In the genomic region with DNA sequence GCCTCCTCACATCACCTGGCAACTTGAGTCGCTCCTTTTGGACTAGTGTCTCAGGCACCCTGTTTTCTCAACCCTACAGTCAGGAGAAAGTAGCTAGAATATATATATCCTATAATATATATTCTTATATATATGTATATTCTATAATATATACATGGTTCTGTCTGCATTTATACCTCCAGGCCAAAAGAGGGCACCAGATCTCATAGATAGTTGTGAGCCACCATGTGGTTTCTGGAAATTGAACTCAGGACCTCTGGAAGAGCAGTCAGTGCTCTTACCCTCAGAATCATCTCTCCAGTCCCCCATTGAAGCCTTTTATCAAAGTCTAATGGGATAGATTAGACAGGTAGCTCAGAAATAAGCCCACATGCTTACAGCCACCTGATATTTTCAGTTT, we compare ENCODE assay signal across 23 mouse cellular contexts. TPM values are rescaled to one million over a fixed set of nuclear protein-coding genes. Genes with fewer than 3 reads are reported as not detected.
"Had no signal": no experiment of that assay in that cellular context is flagged by ENCODE, and none has a peak within 500 bp of the region (broad histone marks: within the 10 kb centered on the region; RNA-seq: fewer than 3 reads in every experiment).

No protein-coding gene starts in this region.

- H3K36me3 ChIP-seq: lung, embryonic 15.5 days; neural tube, embryonic 15.5 days had no signal

- DNase-seq: liver, postnatal 0 days; lung, adult 2 months; lung, postnatal 14 days; lung, postnatal 36 days; midbrain, embryonic 14.5 days; right cerebral cortex, postnatal 14 days; thymus, adult 2 months; thymus, postnatal 25 days; thymus, postnatal 4 days had no signal

- H3K4me3 ChIP-seq: lung, embryonic 15.5 days; megakaryocyte, embryonic 14.5 days; myocyte; neural tube, embryonic 13.5 days; neural tube, embryonic 15.5 days; stomach, embryonic 15.5 days had no signal

- H3K4me1 ChIP-seq: neural tube, embryonic 13.5 days; stomach, embryonic 15.5 days had no signal

- ATAC-seq: liver, postnatal 0 days; lung, postnatal 0 days; midbrain, embryonic 16.5 days had no signal

- H3K9me3 ChIP-seq: lung, embryonic 15.5 days; neural tube, embryonic 13.5 days; neural tube, embryonic 15.5 days; stomach, embryonic 15.5 days had no signal

- H3K27me3 ChIP-seq: lung, embryonic 15.5 days; neural tube, embryonic 13.5 days; neural tube, embryonic 15.5 days; stomach, embryonic 15.5 days had no signal

RNA-seq across cellular contexts. Expression of gene Fam186a, which starts 54.3 kb away (rescaled TPM):
- total RNA-seq: megakaryocyte progenitor cell, adult 5-6 weeks had no signal
- polyA plus RNA-seq: liver, postnatal 0 days; lung, embryonic 15.5 days; macrophage; midbrain, embryonic 11.5 days; midbrain, embryonic 14.5 days; midbrain, embryonic 16.5 days; neural tube, embryonic 11.5 days; neural tube, embryonic 13.5 days; neural tube, embryonic 15.5 days; spleen, adult 2 months; stomach, embryonic 15.5 days; stomach, postnatal 0 days had no signal
